Mouse (Mus musculus) R1 (cell line): ENCODE measurements at regions not wholly inside any gene's neighbourhood (a gene's known extent, or its start where the extent isn't known, plus 50 kb on each side); places are given as distances from the start of the nearest gene placed in this dataset.
A peak's percentile ranks its signal among the peaks of the same experiment; 100 is the strongest.

Experiments used
- DNase-seq: peaks from one replicate; pipeline ENCODE4 v3.0.0-alpha.2; 2018; ENCODE audit warnings: low read depth, low spot score

GRCm38 (mm10) chr6:44010946-44011345 is 344.9 kb upstream of the Tpk1 start:
- no peak for DNase-seq

GRCm38 (mm10) chr6:44007196-44007595 is 341.1 kb upstream of the Tpk1 start:
- DNase-seq = peak; percentile 84
